Mouse (Mus musculus) CD4-positive helper T cell, adult 2 months (primary cell): Measurements from ENCODE around the gene C530025M09Rik.

ENCODE experiments used
- DNase-seq: peaks from one replicate; pipeline ENCODE4 v3.0.0-alpha.2; 2012; ENCODE audit warnings: low read depth, missing footprints, low spot score

Gene C530025M09Rik

GRCm38 (mm10) chr2:149804599-149805140 lies 26.3 kb downstream of the C530025M09Rik start:
- DNase-seq = no peak

GRCm38 (mm10) chr2:149798613-149799012 lies 32.4 kb downstream of the C530025M09Rik start:
- DNase-seq = no peak
